Mouse (Mus musculus): ENCODE measurements around the gene Gpr132.

The Gpr132 gene

DNA sequence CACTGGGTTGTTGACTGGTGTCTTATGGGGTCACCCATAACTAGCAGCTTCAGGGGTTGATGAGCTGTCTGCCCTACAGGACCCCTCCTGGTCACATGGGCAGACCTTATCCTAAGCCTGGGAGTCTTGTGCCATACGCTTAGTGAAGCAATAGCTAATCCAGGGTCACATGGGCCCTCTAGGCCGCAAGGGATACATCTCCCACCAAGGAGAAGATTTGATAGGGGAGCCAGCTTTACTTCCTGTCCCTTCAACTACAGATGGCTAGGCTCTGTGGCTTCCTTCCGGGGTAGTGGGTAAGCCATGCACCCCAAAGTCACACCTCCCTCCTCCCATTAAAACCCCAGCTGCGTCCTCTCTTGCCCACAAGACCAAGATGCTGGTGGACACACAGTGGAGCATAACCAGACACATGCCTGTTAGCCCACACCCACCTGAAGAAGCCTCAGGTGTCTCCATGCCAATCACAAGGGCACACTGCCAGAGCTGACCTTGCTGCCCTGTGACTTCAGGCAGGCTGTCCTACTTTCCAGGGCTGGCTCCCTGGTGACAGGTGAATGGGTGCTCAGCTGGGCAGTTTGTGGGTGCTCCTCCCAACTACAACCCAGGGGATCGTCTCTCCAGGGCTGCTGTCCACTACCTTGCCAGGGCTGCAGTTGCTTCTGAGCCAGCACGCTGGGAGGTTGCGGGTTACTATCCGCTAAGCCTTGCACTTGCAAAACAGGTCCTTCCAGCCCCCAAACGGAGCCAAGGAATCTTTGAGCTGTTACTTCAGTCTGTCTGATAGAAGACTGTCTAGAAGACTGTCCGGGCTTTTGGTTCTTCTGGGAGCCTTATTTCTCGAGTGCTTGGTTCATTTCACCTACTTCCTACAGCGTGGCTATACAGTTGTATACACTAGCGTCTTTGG, at the start of gene Gpr132:
Gene Gpr132 (minus strand): TSS at position 51 of the 910 bp plus-strand sequence.
- no peak for DNase-seq

- no peak for DNase-seq
These were observed 49.5 kb upstream of the Gpr132 start for GRCm38 (mm10) chr12:112917486-112917885.

- no peak for DNase-seq
These were observed 48.8 kb upstream of the Gpr132 start for GRCm38 (mm10) chr12:112916698-112917400.

GRCm38 (mm10) chr12:112915587-112915986, 47.6 kb upstream of the Gpr132 start:
- DNase-seq, result no peak

DNA sequence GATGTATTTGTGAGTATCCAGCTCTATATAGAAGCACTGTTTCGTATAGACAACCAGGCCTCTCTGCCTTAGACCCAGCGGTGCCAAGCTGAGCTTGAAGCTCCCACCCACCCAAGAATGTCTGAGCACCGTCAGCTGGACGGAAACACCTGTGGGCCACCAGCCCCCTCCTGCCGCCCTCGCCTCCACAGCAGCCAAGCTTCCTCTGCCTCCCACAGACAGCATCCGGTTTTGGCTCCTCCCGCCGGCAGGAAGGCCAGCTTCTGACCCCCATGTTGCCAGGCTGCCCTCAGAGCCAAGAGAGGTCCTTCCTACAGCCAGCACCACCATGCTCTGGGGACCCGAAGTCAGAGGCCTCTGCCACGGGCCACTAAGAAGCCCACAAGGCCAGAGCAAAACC, 46.5 kb upstream of the Gpr132 start:
- DNase-seq, result peak; percentile 68

DNA sequence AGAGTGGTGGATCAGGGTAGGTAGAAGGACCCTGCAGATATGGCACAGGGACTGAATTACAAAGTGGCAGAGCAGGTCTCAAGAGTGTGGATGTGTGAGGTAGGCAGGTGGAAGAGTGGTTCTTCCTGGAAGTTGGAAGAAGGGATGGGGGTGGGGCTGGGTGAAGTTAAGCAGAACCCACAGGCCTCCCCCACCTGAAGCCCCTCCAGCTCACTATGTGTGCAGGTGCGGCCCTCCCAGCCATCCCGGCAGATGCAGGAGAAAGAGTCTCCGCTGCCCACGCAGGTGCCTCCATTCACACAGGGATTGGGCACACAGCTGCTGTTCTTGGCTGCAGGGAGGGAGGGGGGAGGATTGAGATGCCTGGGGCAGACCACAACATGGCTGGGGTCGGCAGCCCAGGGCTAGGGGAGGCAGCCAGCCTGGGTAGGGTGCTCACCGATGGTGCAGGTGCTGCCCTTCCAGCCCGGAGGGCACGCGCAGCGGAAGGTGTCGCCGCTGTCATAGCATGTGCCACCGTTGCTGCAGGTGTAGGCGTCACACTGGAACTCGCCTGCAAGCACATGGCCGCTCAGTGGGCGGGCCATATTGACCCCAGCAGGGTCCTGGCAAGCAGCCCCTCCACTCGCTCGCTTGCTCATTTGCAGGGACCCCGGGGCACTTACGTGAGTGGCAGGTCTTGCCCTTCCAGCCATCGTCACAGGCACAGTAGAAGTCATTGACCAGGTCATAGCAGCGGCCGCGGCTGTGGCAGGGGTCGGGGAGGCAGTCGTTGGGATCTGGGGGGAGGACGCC, 45.1 kb upstream of the Gpr132 start:
- no peak for DNase-seq

- no peak for DNase-seq
These were observed 43.7 kb upstream of the Gpr132 start for GRCm38 (mm10) chr12:112911701-112912100.

DNA sequence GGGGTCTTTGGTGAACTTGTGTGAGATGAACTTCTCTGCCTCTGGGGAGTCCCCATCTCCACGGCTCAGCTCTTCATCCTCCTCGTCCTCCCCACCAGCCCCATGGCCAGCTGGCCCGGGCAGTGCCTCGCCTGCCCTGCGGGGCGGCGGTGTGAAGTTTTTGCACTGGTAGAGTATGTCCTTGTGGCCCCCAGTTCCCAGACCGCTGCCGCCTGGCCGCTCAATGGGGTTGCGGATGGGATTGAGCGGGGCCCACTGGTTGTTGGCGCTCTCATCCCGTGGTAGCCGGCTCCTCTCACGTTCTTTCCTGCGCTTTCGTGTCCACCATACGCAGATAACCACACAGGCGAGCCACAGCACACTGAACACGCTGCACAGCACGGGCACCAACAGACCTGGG, 41.0 kb upstream of the Gpr132 start:
- no peak for DNase-seq

DNA sequence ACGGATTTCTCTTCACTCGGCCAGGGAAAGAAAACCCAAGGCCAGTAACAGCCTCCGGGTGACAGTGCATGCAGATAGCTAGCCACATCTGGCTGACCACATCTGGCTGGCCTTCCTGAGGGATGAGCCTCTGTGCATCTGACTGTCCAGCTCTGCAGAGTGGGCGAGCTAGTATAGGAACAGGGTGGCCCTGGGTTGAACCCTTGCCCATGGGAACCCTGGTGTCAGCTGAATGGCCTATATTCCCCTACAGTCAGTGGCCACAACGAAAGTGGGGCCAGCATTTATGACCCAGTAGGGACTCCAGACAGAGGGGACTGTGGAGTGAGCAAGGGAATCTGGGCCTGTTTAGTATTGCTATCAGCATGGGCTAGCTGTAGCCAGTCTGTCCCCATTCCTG, 37.0 kb upstream of the Gpr132 start:
- DNase-seq, result no peak

DNA sequence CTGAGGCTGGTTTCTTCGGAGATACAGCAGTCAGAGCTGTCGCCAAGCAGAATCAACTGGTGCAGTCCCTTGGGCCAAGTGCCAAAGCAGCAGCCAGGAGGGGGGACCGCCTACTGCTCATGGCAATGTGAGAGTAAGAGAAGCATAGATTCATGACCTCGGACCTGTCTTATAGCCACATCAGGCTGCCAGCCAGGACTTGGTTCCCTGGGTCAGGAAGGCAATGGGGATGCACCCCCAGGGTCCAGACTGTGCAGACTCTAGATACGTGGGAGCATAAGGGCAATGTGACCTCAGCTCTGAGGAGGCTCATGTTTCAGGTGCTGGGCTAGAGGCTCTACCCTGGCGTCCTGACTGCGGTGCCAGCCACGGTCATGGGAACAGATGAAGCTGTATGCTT, 35.9 kb upstream of the Gpr132 start:
- DNase-seq, result peak; percentile 49

GRCm38 (mm10) chr12:112900641-112901040, 32.6 kb upstream of the Gpr132 start:
- no peak for DNase-seq

GRCm38 (mm10) chr12:112898960-112899359, 30.9 kb upstream of the Gpr132 start:
- no peak for DNase-seq

GRCm38 (mm10) chr12:112898351-112898750, 30.3 kb upstream of the Gpr132 start:
- no peak for DNase-seq

DNA sequence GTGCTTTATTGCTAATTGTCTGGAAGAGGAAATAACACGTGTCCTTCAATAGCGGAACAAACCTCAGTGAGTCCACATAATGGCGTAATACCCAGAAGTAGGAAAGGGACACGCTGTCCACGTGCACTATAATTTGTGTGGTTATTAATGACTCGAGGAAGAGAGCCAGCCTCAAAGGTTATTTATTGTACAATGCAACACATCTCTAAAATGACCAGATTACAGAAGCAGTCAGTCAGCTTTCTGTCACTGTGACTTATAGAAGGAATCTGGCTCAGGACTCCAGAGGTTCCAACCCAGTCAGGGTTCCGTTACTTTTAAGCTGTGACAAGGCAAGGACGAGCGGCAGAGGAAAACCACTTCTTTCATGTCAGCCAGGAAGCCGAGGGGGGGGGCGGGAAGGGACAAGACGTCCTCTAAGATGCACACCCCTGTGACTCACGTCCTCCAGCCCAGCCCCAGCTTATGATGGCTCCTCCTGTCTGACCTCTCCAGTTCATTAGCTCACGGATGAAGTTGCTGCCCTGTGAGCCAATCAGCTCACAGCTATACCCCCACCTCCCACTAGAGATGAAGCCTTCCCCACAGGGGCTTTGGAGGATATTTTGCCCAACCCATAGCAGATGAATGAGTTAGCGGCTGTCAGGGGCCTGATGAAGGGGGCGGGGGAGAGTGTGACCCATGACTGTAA, 29.6 kb upstream of the Gpr132 start:
- DNase-seq, result peak; percentile 63

GRCm38 (mm10) chr12:112894969-112895368, 26.9 kb upstream of the Gpr132 start:
- peak; percentile 51 for DNase-seq

- DNase-seq, result no peak
These were observed 26.4 kb upstream of the Gpr132 start for GRCm38 (mm10) chr12:112894303-112894884.

GRCm38 (mm10) chr12:112885465-112885864, 17.4 kb upstream of the Gpr132 start:
- no peak for DNase-seq

DNA sequence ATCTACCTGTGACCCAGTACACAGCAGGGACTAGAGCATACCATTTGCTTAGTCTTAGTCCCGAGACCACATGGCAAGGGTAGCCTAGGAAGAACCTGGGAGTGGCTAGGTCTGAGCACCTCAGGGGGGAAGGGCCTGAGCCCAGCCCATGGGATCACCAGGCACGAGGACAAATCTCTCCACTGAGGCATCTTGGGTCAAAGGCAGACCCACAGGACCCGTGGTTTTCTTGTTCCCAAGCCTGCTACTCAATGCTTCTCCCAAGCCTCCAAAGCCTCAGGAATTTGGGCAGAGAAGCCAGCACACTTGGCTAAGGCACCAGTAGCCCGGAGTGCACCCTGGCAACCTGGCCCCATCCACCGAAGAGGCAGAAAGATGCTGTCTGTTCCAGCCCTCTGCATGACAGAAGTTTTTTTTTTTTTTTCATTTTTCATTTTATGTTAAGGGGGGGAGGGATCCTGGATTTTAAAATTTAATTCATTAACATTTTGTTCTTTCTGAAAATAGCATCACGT, 13.3 kb upstream of the Gpr132 start:
- DNase-seq, result no peak

GRCm38 (mm10) chr12:112880661-112881060, 12.6 kb upstream of the Gpr132 start:
- no peak for DNase-seq

DNA sequence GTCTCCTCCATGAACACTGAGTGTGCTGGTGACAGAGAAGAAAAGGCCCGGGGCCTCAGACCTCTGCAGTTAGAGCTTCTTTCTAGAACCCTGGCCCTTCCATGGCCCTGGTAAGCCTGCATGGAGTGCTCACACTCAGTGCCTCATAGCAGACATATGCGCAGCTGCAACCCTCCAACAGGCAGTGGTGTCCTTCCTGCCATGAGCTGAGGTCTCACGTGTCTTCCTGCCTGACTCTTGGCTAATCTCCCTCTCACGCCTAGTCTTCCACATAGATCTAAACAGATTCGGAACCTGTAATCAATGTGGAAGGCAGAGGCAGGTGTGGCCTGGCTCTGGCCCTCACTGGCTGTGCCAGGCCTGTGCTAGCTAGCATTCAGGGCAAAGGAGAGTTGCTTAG, 11.7 kb upstream of the Gpr132 start:
- DNase-seq, result no peak

DNA sequence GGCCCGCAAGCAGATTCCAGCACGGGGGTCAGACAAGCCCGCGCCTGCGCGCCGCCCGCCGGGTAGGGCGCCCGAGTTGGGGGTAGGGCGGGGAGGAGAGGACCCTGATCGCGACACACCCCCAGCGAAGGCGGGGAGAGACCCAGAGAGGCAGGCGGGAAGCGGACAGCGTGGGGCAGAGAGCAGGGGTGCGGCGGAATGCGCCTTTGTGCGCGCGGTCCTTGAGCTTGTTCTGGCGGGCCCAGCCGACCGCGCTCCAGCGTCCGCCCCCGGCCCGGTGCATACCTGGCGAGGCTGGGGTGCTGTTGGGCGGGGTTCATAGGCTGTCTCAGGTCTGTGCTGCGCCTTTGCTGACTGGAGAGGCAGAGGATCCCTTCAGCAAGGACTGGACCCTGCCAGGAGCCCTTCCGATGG, 9.6 kb upstream of the Gpr132 start:
- peak; percentile 61 for DNase-seq

- no peak for DNase-seq
These were observed 9.1 kb upstream of the Gpr132 start for GRCm38 (mm10) chr12:112877073-112877576.
